Mouse (Mus musculus) inflammation-experienced regulatory T-cells, adult 6 months (primary cell): ENCODE results near the gene Zfp280d. TPM values are rescaled to one million over a fixed set of nuclear protein-coding genes. Genes with fewer than 3 reads are reported as not detected.

ENCODE experiments used
- polyA plus RNA-seq, 3 experiments: library from polyadenylated mRNA; unstranded; fragments of 100-300 nt; shearing (Covaris generic); gene quantifications; one replicate each; pipeline ENCODE4 v1.2.1; 2017

The Zfp280d gene
- polyA plus RNA-seq, 3 experiments from 2014 or later: 41.7 to 68.9 (median 54.7) TPM

Other genes starting within 250 kb of the Zfp280d start
- gene Tcf12, start 163.0 kb upstream of the Zfp280d start, polyA plus RNA-seq: 10 to 100 TPM; 19.9 to 44.4 (median 40.1) TPM
- 10 to 100 TPM; 15.0 to 47.1 (median 15.9) TPM for gene Mns1, start 163.2 kb downstream of the Zfp280d start, polyA plus RNA-seq
- gene Tex9, start 217.4 kb downstream of the Zfp280d start, polyA plus RNA-seq: 10 to 100 TPM; 13.3 to 13.5 (median 13.4) TPM